Mouse (Mus musculus): Measurements from ENCODE around the gene Zfp600. TPM values are rescaled to one million over a fixed set of nuclear protein-coding genes. Genes with fewer than 3 reads are reported as not detected.
"Not testable (repeated sequence)": the region's sequence is repeated elsewhere in the genome, so short reads cannot be mapped to it uniquely, and the experiment has no call there.

Zfp600 gene
- not detected for total RNA-seq (2021)
- long read RNA-seq, experiment 1 = 0 reads
- long read RNA-seq, experiment 2 = 0 reads

GRCm38 (mm10) chr4:146156524-146156923 lies at the start of gene Zfp600:
Gene Zfp600, plus strand, starts transcription at chr4:146156824.
- DNase-seq = not testable (repeated sequence)

- DNase-seq = peak; percentile 18
Observed at GRCm38 (mm10) chr4:146162893-146163292, 6.3 kb downstream of the Zfp600 start.

DNA sequence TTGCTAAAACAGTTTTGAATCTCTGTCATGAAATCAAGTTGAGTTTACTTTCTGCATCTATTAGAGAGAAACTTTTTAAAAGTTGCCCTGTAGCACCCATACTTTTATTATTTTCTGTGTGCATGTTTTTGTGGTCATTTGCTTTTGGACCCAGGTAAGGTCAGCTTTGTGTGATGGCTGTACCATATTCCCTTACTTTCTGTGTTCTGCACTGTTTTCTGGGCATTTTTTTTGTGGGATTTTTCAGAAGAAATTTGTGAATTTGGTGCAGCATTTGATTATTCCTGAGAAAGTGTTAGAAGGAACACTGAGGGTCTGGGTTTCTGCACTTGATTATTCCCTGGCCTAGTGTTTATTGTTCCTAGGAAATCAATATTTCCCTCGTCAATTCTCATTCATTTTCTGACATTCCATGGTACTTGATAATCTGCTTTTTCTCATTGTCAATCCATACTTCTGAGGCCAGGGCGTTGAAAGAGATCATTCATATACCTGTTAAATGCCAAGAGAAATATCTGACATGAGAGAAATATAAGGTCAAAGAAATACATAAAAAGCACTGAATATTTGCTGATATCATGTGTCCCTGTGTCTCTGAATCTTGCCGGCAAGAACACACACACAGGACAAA lies 10.7 kb downstream of the Zfp600 start:
- not testable (repeated sequence) for DNase-seq

- DNase-seq = not testable (repeated sequence)
Observed at GRCm38 (mm10) chr4:146167879-146168532, 11.4 kb downstream of the Zfp600 start.

DNA sequence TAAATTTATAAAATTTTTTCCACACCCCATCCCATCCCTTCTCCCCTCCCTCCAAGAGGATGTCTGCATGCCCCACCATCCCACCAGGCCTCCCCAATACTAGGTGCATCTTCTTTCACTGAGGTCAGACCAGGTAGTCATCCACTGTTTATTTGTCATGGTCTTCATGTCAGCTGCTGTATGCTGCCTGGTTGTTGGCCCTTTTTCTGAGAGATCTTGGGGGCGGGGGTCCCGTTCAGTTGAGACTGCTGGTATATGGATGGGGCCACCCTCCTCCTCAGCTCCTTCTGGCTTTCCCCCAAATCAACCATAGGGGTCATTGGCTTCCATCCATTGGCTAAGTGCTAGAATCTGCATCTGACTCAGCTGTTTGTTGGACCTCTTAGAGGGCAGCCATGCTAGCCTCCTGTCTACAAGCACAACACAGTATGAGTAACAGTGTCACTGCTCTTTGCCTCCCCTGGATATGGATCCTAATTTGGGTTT lies 12.1 kb downstream of the Zfp600 start:
- not testable (repeated sequence) for DNase-seq

DNA sequence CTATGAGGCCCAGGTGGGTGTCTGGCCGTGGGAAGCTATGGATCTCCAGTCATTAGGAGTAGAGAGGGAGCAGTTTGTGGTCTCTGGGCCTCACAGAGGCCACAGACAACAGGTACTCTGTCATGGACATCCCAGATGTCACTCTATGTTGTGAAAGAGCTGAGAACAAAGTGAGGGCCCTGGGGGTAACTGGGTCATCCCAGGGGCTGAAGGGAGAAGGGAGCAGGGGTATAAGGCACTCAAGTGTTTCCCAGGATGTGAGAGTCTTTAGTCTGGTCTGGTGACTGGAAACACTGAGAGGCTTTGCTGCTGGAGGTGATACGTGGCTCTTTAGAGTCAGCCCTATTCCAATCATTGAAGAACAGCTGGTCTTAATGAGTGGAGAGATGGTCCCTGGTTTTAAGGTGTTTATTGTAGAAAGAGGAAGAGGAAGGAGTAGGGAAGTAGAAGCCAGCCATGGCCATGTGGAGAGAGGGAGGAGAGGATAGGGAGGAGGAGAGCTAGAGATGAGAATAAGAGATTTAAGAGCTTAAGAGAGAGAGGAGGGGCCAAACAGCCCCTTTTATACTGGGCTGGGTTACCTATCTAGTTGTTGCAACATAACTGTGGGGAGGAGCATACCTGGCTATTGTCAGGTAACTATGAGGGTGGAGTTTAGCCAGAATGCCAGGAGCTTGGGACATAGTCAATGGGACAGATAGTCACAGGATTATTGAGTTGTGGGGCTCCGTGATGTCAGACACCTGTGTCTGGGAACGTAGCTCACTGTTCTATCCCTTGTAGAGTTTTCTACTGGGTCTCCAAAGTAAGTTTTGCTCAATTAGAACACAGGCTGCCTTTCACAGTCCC lies 17.0 kb downstream of the Zfp600 start:
- peak; percentile 19 for DNase-seq

DNA sequence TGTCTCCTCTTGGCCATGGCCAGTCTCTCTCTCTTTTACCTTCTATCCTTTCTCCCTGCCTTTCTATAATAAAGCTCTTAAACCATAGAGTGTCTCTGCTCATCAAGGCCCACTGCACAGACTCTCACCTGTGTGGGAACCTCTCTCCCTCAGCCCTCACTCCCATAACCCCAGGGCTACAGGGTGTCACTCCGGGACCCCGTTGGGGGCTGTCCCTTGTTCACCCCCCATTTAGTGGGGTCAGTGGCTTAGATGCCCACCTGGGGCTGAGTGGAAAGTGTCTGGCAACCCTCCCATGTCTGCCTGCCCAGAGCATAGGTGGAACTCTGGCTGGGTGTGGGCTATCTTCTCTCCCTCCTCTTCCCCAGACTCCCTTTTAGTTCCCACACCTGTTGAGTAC lies 47.7 kb downstream of the Zfp600 start:
- DNase-seq = not testable (repeated sequence)

DNA sequence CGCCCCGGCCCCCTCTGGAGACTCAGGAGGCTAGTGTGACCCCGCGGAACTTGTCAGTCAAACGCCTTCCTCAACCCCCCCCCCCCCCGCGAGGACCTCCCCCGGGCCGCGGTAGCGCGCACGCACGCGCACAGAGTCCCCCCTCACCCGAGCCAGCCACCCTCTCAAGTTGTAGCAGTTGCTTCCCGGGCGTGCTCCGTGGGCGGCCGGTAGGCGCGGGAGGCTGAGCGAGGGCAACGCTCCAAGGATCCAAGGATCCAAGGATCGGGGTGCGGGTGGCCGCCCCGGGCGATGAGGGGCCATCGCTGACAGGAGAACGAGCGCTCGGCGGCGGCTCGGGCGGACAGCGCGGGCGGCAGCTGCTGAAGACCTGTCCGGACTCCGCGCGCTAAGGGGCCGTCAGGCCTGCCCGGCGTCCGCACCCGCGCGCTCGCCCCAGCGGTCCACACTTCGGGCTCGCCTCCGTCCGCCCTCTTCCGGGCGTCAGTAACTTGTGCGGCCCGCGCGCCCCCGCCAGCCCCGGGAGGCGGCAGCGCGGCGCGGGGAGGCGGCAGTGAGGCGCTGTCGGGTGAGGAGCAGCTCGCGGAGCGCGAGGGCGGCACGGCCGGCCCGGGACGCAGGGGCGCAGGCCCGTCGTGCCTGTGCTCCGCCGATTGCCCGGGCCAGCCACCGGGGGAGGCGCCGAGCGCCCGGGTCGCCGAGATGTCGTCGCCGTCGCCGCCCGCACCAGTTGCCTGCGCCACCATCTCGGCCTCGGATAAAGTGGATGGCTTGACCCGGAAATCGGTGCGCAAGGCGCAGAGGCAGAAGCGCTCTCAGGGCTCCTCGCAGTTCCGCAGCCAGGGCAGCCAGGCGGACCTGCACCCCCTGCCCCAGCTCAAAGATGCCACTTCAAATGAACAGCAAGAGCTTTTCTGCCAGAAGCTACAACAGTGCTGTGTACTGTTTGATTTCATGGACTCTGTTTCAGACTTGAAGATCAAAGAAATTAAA lies 82.9 kb downstream of the Zfp600 start:
- DNase-seq = not testable (repeated sequence)

- peak; percentile 5 for DNase-seq
Observed at GRCm38 (mm10) chr4:146242119-146242518, 85.5 kb downstream of the Zfp600 start.

Other genes with a start within 250 kb of the Zfp600 start
- not detected for gene Zfp987, start 59.5 kb upstream of the Zfp600 start, total RNA-seq (2021)

Measured in gastrocnemius, postnatal 25 days (tissue).